Mouse (Mus musculus): ENCODE results near the gene Gp1bb.
A peak's percentile ranks its signal among the peaks of the same experiment; 100 is the strongest.

Gp1bb gene

DNA sequence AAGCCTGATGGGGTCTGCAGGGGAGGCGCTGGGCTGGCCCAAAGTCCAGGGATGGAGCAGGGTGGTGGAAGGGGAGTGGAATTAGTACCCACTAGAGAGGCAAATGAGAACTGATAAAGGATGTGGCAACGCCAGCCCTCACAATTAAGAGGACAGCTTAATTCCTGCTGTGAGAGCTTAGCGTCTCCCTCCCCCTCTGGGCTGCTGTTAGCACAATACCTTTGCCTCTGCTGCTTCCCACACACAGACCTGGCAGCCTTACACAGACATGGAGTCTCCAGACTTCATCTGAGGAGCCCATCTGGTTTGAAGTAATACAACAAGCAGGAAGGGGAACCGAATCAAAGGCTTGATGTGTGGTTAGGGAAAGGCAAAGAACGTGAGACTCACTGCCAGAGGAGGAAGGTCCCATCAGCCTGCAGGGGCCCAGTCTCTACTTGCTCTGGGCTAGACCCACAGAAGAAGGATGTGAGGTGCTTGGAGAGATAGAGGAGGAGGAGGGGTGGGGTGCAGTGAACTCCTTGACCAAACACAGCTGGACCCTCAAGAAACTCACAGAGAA lies 44.5 kb downstream of the Gp1bb start:
- no peak for DNase-seq

DNA sequence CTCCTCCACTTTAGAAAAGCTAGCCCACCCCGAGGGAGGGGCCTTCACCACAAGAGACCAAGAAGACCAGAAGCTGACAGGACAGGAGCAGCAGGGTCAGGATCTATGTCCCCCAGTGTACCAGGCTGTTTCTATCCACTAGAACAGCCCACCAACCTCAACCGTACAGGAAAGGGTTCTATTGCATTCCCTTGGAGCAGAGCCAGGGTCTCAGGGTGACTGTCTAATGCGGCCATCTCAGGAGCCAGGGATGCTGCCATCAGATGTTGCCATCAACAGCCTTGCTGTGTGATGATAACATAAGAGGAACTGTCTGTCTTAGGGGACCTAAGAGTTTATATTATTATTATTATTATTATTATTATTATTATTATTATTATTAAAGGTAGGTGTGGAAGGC lies 45.1 kb downstream of the Gp1bb start:
- DNase-seq, result no peak

GRCm38 (mm10) chr16:18574196-18574595 lies 48.0 kb downstream of the Gp1bb start:
- peak; percentile 14 for DNase-seq
